Mouse (Mus musculus) forebrain, embryonic 15.5 days (tissue): ENCODE results near the gene Unc13b. TPM values are rescaled to one million over a fixed set of nuclear protein-coding genes. Genes with fewer than 3 reads are reported as not detected.
"Not testable (repeated sequence)": the region's sequence is repeated elsewhere in the genome, so short reads cannot be mapped to it uniquely, and the experiment has no call there.

Source experiments
- ATAC-seq: fragments of 200-750 bp; cut with Nextera tagmentation; replicated peaks from 2 replicates; pipeline ENCODE4 v1.8.0; 2017; ENCODE audit warnings: mild to moderate bottlenecking, moderate TSS enrichment, moderate library complexity
- H3K27ac ChIP-seq: fragments of 300-500 bp; sonication (generic); replicated peaks from 2 replicates; pipeline ENCODE4 v1.5.1; 2015; ENCODE audit warnings: mild to moderate bottlenecking, inconsistent platforms
- H3K27me3 ChIP-seq: fragments of 300-500 bp; sonication (generic); 2 replicates; pipeline ENCODE4 v1.6.1; 2015; ENCODE audit warnings: inconsistent platforms
- H3K36me3 ChIP-seq: fragments of 300-500 bp; sonication (generic); 2 replicates; pipeline ENCODE4 v1.6.1; 2015; ENCODE audit warnings: mild to moderate bottlenecking, inconsistent platforms
- H3K4me1 ChIP-seq: fragments of 300-500 bp; sonication (generic); 2 replicates; pipeline ENCODE4 v1.6.1; 2015; ENCODE audit warnings: inconsistent platforms
- H3K4me2 ChIP-seq: fragments of 300-500 bp; sonication (generic); replicated peaks from 2 replicates; pipeline ENCODE4 v1.6.1; 2015; ENCODE audit warnings: mild to moderate bottlenecking, inconsistent platforms
- H3K4me3 ChIP-seq: fragments of 300-500 bp; sonication (generic); 2 replicates; pipeline ENCODE4 v1.5.1; 2015; ENCODE audit warnings: mild to moderate bottlenecking, inconsistent platforms
- H3K9ac ChIP-seq: fragments of 300-500 bp; sonication (generic); replicated peaks from 2 replicates; pipeline ENCODE4 v1.6.1; 2015; ENCODE audit warnings: mild to moderate bottlenecking, inconsistent platforms
- H3K9me3 ChIP-seq: fragments of 300-500 bp; sonication (generic); 2 replicates; pipeline ENCODE4 v1.6.1; 2016; ENCODE audit warnings: inconsistent platforms
- WGBS: fragments of 180-500 bp; shearing (Covaris S2); methylation state at CpG from one replicate; pipeline ENCODE4 v1.1.7; 2015; ENCODE audit warnings: mixed read lengths; 5-methylcytosine and 5-hydroxymethylcytosine counted together
- polyA plus RNA-seq: library from polyadenylated mRNA; unstranded; fragments of >200 nt; fragmentation: Nextera tagmentation; extraction: Ambion mirVana; gene quantifications from 2 replicates; pipeline ENCODE4 v1.2.1, GENCODE M21; 2015

Gene Unc13b
- polyA plus RNA-seq, 1 experiment from 2014 or later = 18.7 TPM

DNA sequence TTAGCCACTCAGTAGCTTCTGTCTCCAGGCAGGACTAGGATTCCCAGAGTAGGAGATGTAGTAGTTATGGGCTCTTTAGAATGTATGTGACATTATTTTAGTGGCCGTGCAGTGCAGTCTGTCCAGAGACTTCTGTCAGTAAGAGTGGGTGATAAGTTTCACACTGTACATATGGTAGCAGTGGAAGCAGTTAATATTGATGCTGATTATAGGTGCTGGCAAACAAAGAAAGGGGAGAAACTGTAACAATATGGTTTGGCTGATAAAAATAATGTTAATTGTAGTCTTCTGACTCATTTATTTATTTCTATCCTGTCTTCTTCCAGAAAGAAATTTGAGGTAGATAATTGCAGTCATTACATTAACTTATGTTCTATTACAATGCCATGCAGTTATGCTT, 83.9 kb downstream of the Unc13b start:
- H3K9me3 ChIP-seq = no peaks in the 10 kb centered on the region
- H3K27ac ChIP-seq = no peak overlapping the region
- no peaks in the 10 kb centered on the region for H3K27me3 ChIP-seq
- H3K9ac ChIP-seq = no peak overlapping the region
- H3K4me3 ChIP-seq = no peak overlapping the region
- no peak for ATAC-seq
- no peaks in the 10 kb centered on the region for H3K36me3 ChIP-seq
- 0 out of 2 replicates have a peak, but pooled peaks cover 3% of the 10 kb centered on the region for H3K4me1 ChIP-seq
- WGBS = 75% methylated on average over 1 of the region's 1 CpGs
- no peak overlapping the region for H3K4me2 ChIP-seq

GRCm38 (mm10) chr4:43152413-43152812, 93.7 kb downstream of the Unc13b start:
- not testable (repeated sequence) for H3K4me1 ChIP-seq, H3K27me3 ChIP-seq, H3K9me3 ChIP-seq, H3K9ac ChIP-seq, H3K27ac ChIP-seq, H3K36me3 ChIP-seq, ATAC-seq, H3K4me3 ChIP-seq, H3K4me2 ChIP-seq
- 98% methylated on average over 4 of the region's 4 CpGs for WGBS

DNA sequence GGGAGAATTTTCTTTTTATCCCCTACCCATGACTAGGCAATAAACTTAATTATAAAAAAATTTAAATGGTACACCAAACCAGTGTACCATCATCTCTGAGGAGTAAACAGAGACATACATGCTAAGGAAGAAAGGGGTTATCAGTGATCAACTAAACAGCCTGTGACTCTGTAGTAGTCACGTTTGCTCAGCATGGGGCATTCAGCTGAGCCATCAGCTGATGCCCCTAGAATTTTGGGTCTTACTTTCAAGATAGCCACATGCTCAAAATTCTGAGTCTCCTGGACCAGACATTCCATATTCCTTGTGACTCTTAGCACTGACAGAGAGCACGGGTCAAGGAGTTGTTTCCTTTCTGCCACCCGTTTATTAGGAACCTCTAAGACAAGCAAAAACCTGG, 101.3 kb downstream of the Unc13b start:
- peaks cover 7% of the 10 kb centered on the region; the same call in 1 of the 2 replicates for H3K4me1 ChIP-seq
- no peak overlapping the region for H3K9ac ChIP-seq
- H3K4me3 ChIP-seq = no peak overlapping the region
- H3K36me3 ChIP-seq = no peaks in the 10 kb centered on the region
- H3K27me3 ChIP-seq = no peaks in the 10 kb centered on the region
- no peak for ATAC-seq
- H3K4me2 ChIP-seq = no peak overlapping the region
- 49% methylated on average over 3 of the region's 3 CpGs for WGBS
- no peak overlapping the region for H3K27ac ChIP-seq
- H3K9me3 ChIP-seq = no peaks in the 10 kb centered on the region

- no peak overlapping the region for H3K9ac ChIP-seq
- no peaks in the 10 kb centered on the region for H3K36me3 ChIP-seq
- H3K4me2 ChIP-seq = no peak overlapping the region
- H3K27me3 ChIP-seq = no peaks in the 10 kb centered on the region
- no peak overlapping the region for H3K27ac ChIP-seq
- H3K4me3 ChIP-seq = no peak overlapping the region
- no peaks in the 10 kb centered on the region for H3K9me3 ChIP-seq
- WGBS = 98% methylated on average over 3 of the region's 3 CpGs
- ATAC-seq = no peak
- H3K4me1 ChIP-seq = peaks cover 7% of the 10 kb centered on the region; the same call in 1 of the 2 replicates
Observed at GRCm38 (mm10) chr4:43161124-43161657, 102.4 kb downstream of the Unc13b start.

DNA sequence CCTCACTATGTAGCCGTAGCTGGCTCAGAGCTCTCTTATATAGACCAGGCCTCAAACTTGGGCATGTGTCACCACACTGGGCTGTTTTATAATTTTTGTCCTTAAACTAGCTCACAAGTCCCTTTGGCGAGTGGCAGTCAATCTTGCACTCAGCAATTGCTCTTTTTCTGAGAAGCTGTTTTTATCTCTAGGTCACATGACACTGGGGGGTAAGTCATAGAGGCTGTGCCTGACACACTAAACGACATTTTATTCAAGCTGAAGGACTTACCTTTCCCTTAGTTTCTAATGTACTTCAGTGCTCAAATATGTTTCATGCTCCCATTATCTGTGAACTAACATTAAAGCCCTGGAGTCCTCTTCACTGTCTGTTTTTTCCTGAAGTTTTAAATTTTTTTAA, 104.5 kb downstream of the Unc13b start:
- no peak for ATAC-seq
- Histone ChIP-seq H3K4me3 (no peak overlapping the region), H3K36me3 (no peaks in the 10 kb centered on the region), H3K4me1 (peaks cover 7% of the 10 kb centered on the region; the same call in 1 of the 2 replicates), H3K27ac (no peak overlapping the region), H3K9ac (no peak overlapping the region), H3K9me3 (no peaks in the 10 kb centered on the region), H3K4me2 (no peak overlapping the region), H3K27me3 (no peaks in the 10 kb centered on the region)
- WGBS = 67% methylated on average over 3 of the region's 3 CpGs

GRCm38 (mm10) chr4:43165403-43166005, 106.8 kb downstream of the Unc13b start:
- WGBS = 92% methylated on average over 12 of the region's 12 CpGs
- H3K27ac ChIP-seq = no peak overlapping the region
- H3K4me1 ChIP-seq = no peaks in the 10 kb centered on the region
- no peak overlapping the region for H3K4me2 ChIP-seq
- H3K9me3 ChIP-seq = no peaks in the 10 kb centered on the region
- no peak for ATAC-seq
- no peaks in the 10 kb centered on the region for H3K27me3 ChIP-seq
- no peak overlapping the region for H3K9ac ChIP-seq
- no peaks in the 10 kb centered on the region for H3K36me3 ChIP-seq
- no peak overlapping the region for H3K4me3 ChIP-seq

DNA sequence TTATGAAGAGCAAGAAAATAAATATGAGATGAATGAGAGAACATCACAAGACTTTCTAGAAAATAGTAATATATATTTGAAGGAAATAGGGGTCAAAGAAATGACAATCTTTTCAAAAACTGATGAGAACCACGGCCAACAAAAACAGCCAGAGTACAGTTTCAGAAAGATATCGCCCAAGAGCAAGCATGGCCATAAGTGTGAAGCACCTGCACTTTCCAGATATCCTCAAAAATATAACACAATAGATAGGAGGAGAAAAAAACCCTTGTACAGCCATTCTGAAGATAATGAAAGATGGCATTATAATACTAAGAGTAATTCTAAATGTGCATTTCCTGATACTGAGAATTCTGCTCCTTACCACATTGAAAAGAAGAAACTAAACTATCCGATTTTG, 111.3 kb downstream of the Unc13b start:
- 91% methylated on average over 3 of the region's 3 CpGs for WGBS
- H3K4me1 ChIP-seq = no peaks in the 10 kb centered on the region
- no peaks in the 10 kb centered on the region for H3K9me3 ChIP-seq
- no peak for ATAC-seq
- no peaks in the 10 kb centered on the region for H3K36me3 ChIP-seq
- H3K27ac ChIP-seq = no peak overlapping the region
- no peaks in the 10 kb centered on the region for H3K27me3 ChIP-seq
- H3K4me3 ChIP-seq = no peak overlapping the region
- H3K9ac ChIP-seq = no peak overlapping the region
- H3K4me2 ChIP-seq = no peak overlapping the region

DNA sequence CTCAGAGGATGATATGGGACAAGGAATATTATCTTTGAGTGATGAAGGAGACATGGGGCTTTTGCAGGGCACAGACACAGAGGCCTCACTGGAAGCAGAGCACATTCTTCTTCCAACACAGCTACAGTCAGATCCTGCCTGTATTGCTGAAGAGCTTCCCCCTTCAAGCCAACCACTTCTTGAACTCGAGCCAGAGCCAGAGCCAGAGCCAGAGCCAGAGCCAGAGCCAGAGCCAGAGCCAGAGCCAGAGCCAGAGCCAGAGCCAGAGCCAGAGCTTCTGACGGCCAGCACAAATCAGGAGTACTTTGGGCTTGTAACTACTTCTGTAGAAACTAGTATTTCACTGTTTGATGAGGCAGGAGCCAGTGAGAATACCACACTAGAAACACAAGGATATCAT, 118.4 kb downstream of the Unc13b start:
- Histone ChIP-seq H3K9ac (no peak overlapping the region), H3K4me3 (no peak overlapping the region), H3K4me2 (no peak overlapping the region), H3K4me1 (no peaks in the 10 kb centered on the region), H3K9me3 (no peaks in the 10 kb centered on the region), H3K36me3 (no peaks in the 10 kb centered on the region), H3K27ac (no peak overlapping the region), H3K27me3 (no peaks in the 10 kb centered on the region)
- 67% methylated on average over 2 of the region's 2 CpGs for WGBS
- ATAC-seq = no peak

DNA sequence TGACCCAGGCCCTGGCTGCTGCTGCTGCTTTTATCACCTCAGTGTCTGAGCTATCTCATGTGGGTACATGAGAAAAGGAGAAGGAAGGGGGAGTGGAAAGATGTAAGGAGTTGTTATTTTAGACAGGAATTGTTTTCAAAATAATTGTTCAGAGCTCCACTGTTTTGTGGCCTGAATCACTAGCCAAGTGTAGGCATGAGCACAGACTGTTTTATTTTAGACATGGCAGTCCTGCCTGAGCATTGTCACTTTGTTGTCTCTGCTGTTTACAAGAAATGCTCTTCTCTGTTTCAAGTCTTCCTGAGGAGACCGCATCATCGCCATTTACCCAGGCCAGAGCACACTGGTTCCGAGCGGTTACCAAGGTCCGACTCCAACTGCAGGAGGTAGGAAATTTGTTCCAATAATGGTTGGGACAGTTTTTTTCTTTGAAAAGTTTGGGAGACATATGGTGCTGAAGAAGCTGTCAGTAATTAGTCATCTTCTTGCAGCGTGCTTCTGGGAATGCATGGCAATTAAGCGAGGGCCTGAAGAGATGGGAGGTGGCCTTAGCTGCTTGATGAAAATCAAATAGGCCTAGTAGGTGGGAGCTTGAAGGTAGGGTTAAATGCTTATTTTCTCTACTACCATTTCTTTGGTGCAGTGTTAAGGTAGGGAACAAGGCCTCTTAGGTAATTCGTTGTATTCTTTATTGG, 123.9 kb downstream of the Unc13b start:
- H3K9ac ChIP-seq = no peak overlapping the region
- no peak overlapping the region for H3K4me3 ChIP-seq
- no peaks in the 10 kb centered on the region for H3K4me1 ChIP-seq
- H3K27me3 ChIP-seq = no peaks in the 10 kb centered on the region
- no peak overlapping the region for H3K4me2 ChIP-seq
- H3K27ac ChIP-seq = no peak overlapping the region
- H3K36me3 ChIP-seq = no peaks in the 10 kb centered on the region
- WGBS = 88% methylated on average over 8 of the region's 8 CpGs
- no peaks in the 10 kb centered on the region for H3K9me3 ChIP-seq
- ATAC-seq = no peak

GRCm38 (mm10) chr4:43187439-43187838, 128.7 kb downstream of the Unc13b start:
- no peak for ATAC-seq
- Histone ChIP-seq H3K36me3 (no peaks in the 10 kb centered on the region), H3K4me3 (no peak overlapping the region), H3K4me2 (no peak overlapping the region), H3K27me3 (no peaks in the 10 kb centered on the region), H3K9ac (no peak overlapping the region), H3K9me3 (no peaks in the 10 kb centered on the region), H3K4me1 (no peaks in the 10 kb centered on the region), H3K27ac (no peak overlapping the region)
- WGBS = 46% methylated on average over 2 of the region's 2 CpGs

DNA sequence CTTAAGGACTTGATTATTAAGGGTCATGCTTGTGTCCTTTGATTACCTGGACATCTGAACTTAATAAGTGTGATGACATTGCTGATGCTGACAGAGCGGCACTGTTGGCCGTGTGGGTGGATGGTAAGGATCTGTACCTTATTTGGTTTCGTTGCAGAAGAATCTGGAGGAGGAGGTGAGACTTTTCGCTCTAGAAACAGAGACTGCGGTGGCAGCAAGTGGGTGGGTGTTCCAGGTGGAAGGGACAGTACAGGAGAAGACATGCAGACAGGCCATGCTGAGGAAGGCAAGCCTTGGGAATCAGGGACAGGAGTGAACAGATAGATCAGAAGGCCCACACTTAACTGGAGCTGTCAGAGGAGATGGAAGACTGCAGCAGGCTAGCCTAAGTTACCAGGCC, 130.6 kb downstream of the Unc13b start:
- Histone ChIP-seq H3K36me3 (no peaks in the 10 kb centered on the region), H3K4me2 (no peak overlapping the region), H3K9me3 (no peaks in the 10 kb centered on the region), H3K27me3 (no peaks in the 10 kb centered on the region), H3K27ac (no peak overlapping the region), H3K9ac (no peak overlapping the region), H3K4me1 (no peaks in the 10 kb centered on the region), H3K4me3 (no peak overlapping the region)
- ATAC-seq = no peak
- 95% methylated on average over 5 of the region's 5 CpGs for WGBS

DNA sequence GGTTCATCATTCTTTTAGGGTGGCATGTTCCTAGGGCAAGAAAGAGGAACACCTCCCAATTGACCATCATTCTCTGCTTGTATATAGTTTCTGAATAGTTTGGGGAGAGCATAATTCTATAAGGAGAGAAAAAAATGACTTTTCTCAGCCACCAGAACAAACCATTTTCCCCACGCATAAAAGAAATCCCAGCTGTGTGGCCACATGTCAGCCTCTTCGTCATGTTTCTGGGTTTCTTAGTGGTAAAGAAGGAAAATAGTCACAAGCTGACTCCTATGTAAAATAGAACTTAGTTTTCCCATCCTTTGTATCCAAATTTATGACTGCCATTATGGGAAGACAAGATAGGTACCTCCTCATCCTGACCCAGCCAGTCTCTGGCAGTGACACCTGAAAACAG, 146.2 kb downstream of the Unc13b start:
- 77% methylated on average over 2 of the region's 2 CpGs for WGBS
- no peak overlapping the region for H3K9ac ChIP-seq
- H3K36me3 ChIP-seq = 0 out of 2 replicates have a peak, but pooled peaks cover 3% of the 10 kb centered on the region
- H3K4me1 ChIP-seq = peaks cover 22% of the 10 kb centered on the region
- no peak overlapping the region for H3K4me2 ChIP-seq
- no peaks in the 10 kb centered on the region for H3K9me3 ChIP-seq
- H3K27me3 ChIP-seq = no peaks in the 10 kb centered on the region
- no peak overlapping the region for H3K4me3 ChIP-seq
- H3K27ac ChIP-seq = no peak overlapping the region
- no peak for ATAC-seq
